Mouse (Mus musculus) limb, embryonic 14.5 days (tissue): ENCODE results near the gene Tmem229a. TPM values are rescaled to one million over a fixed set of nuclear protein-coding genes. Genes with fewer than 3 reads are reported as not detected.

ENCODE experiments used
- ATAC-seq: fragments of 200-750 bp; cut with Nextera tagmentation; 2 replicates; pipeline ENCODE4 v1.8.0; 2017; ENCODE audit warnings: low read depth, moderate number of reproducible peaks, moderate TSS enrichment; ENCODE audit not compliant: low FRiP score
- DNase-seq: peaks from one replicate; pipeline ENCODE4 v3.0.0-alpha.2; 2015; ENCODE audit warnings: low spot score
- H3K27ac ChIP-seq: fragments of 300-500 bp; sonication (generic); replicated peaks from 2 replicates; pipeline ENCODE4 v1.5.1; 2014; ENCODE audit warnings: low read depth, mild to moderate bottlenecking, low read length, moderate library complexity, mixed read lengths
- H3K27me3 ChIP-seq: fragments of 300-500 bp; sonication (generic); 2 replicates; pipeline ENCODE4 v1.6.1; 2014; ENCODE audit warnings: low read length, mixed read lengths; ENCODE audit not compliant: control insufficient read depth, insufficient read depth
- H3K36me3 ChIP-seq: fragments of 300-500 bp; sonication (generic); 2 replicates; pipeline ENCODE4 v1.6.1; 2014; ENCODE audit warnings: mild to moderate bottlenecking, low read length, moderate library complexity, mixed read lengths; ENCODE audit not compliant: control insufficient read depth, insufficient read depth
- H3K4me1 ChIP-seq: fragments of 300-500 bp; sonication (generic); 2 replicates; pipeline ENCODE4 v1.6.1; 2014; ENCODE audit warnings: antibody characterized with exemption, low read length, mixed read lengths; ENCODE audit not compliant: control insufficient read depth, insufficient read depth
- H3K4me2 ChIP-seq: fragments of 300-500 bp; sonication (generic); replicated peaks from 2 replicates; pipeline ENCODE4 v1.6.1; 2014; ENCODE audit warnings: low read depth, mild to moderate bottlenecking, low read length, moderate library complexity; ENCODE audit not compliant: severe bottlenecking
- H3K4me3 ChIP-seq: fragments of 300-500 bp; sonication (generic); replicated peaks from 2 replicates; pipeline ENCODE4 v1.5.1; 2014; ENCODE audit warnings: low read length
- H3K9ac ChIP-seq: fragments of 300-500 bp; sonication (generic); 2 replicates; pipeline ENCODE4 v1.6.1; 2014; ENCODE audit warnings: mild to moderate bottlenecking, low read depth, low read length, moderate library complexity; ENCODE audit not compliant: severe bottlenecking
- H3K9me3 ChIP-seq: fragments of 300-500 bp; sonication (generic); 2 replicates; pipeline ENCODE4 v1.6.1; 2016; ENCODE audit warnings: low read length; ENCODE audit not compliant: control insufficient read depth
- POLR2A ChIP-seq: fragments of 200-500 bp; IDR thresholded peaks from 2 replicates; pipeline ENCODE4 v1.8.0; 2012; ENCODE audit warnings: inconsistent platforms, mild to moderate bottlenecking, moderate library complexity, borderline replicate concordance; ENCODE audit not compliant: insufficient read depth, insufficient read length; ENCODE audit errors: extremely low read depth
- WGBS: fragments of 180-500 bp; shearing (Covaris S2); extraction: QIAGEN DNeasy Blood & Tissue Kit; methylation state at CpG from one replicate; pipeline ENCODE4 v1.1.7; 2014; 5-methylcytosine and 5-hydroxymethylcytosine counted together
- polyA plus RNA-seq, 2 experiments: library from polyadenylated mRNA; depleted of rRNA in 1 of 2; stranded (reverse) in 1 of 2; unstranded in 1 of 2; fragments of >200 nt; fragmentation: Nextera tagmentation in 1 of 2; extraction: Ambion mirVana in 1 of 2; gene quantifications; 2 replicates each; pipeline versions ENCODE4 v1.2.1 to v1.2.3; 2012 to 2014

Gene Tmem229a
- polyA plus RNA-seq, 2 experiments = 0.62 to 0.87 TPM

GRCm38 (mm10) chr6:24954126-24954525 is 2.0 kb downstream of the Tmem229a start:
- H3K27me3 ChIP-seq = peaks cover 15% of the 10 kb centered on the region
- TF ChIP-seq POLR2A = no peak
- H3K4me2 ChIP-seq = no peak overlapping the region
- H3K4me3 ChIP-seq = no peak overlapping the region
- no peak for DNase-seq
- no peaks in the 10 kb centered on the region; the same call in 1 of the 2 replicates for H3K4me1 ChIP-seq
- no peak for ATAC-seq
- H3K9ac ChIP-seq = no peak overlapping the region
- no peaks in the 10 kb centered on the region for H3K36me3 ChIP-seq
- no peaks in the 10 kb centered on the region for H3K9me3 ChIP-seq
- 78% methylated on average over 5 of the region's 5 CpGs for WGBS
- H3K27ac ChIP-seq = no peak overlapping the region

GRCm38 (mm10) chr6:24952341-24952740 is 3.8 kb downstream of the Tmem229a start:
- H3K27me3 ChIP-seq = peaks cover 15% of the 10 kb centered on the region
- no peaks in the 10 kb centered on the region; the same call in 1 of the 2 replicates for H3K4me1 ChIP-seq
- no peak overlapping the region for H3K4me3 ChIP-seq
- DNase-seq = no peak
- H3K9ac ChIP-seq = no peak overlapping the region
- no peaks in the 10 kb centered on the region for H3K9me3 ChIP-seq
- WGBS = 74% methylated on average over 5 of the region's 5 CpGs
- no peaks in the 10 kb centered on the region for H3K36me3 ChIP-seq
- no peak overlapping the region for H3K27ac ChIP-seq
- TF ChIP-seq POLR2A = no peak
- ATAC-seq = no peak
- no peak overlapping the region for H3K4me2 ChIP-seq

- H3K36me3 ChIP-seq = no peaks in the 10 kb centered on the region
- H3K9me3 ChIP-seq = no peaks in the 10 kb centered on the region
- H3K27ac ChIP-seq = no peak overlapping the region
- no peaks in the 10 kb centered on the region; the same call in 1 of the 2 replicates for H3K4me1 ChIP-seq
- H3K4me3 ChIP-seq = no peak overlapping the region
- 88% methylated on average over 2 of the region's 2 CpGs for WGBS
- no peak overlapping the region for H3K4me2 ChIP-seq
- no peak for ATAC-seq
- no peak for TF ChIP-seq POLR2A
- DNase-seq = no peak
- peaks cover 15% of the 10 kb centered on the region for H3K27me3 ChIP-seq
- H3K9ac ChIP-seq = no peak overlapping the region
These were observed 5.4 kb downstream of the Tmem229a start for GRCm38 (mm10) chr6:24950669-24951068.

GRCm38 (mm10) chr6:24925076-24925785 is 30.9 kb downstream of the Tmem229a start:
- Histone ChIP-seq H3K9ac (no peak overlapping the region), H3K9me3 (no peaks in the 10 kb centered on the region), H3K4me2 (no peak overlapping the region), H3K27ac (no peak overlapping the region), H3K36me3 (no peaks in the 10 kb centered on the region), H3K27me3 (no peaks in the 10 kb centered on the region), H3K4me1 (no peaks in the 10 kb centered on the region), H3K4me3 (no peak overlapping the region)
- TF ChIP-seq POLR2A = no peak
- 93% methylated on average over 11 of the region's 11 CpGs for WGBS
- DNase-seq = no peak
- ATAC-seq = no peak

GRCm38 (mm10) chr6:24913591-24913990 is 42.5 kb downstream of the Tmem229a start:
- no peak for TF ChIP-seq POLR2A
- Histone ChIP-seq H3K4me3 (no peak overlapping the region), H3K36me3 (no peaks in the 10 kb centered on the region), H3K4me2 (no peak overlapping the region), H3K27me3 (no peaks in the 10 kb centered on the region), H3K4me1 (no peaks in the 10 kb centered on the region), H3K9ac (no peak overlapping the region), H3K9me3 (no peaks in the 10 kb centered on the region), H3K27ac (no peak overlapping the region)
- no peak for ATAC-seq
- DNase-seq = no peak
- 92% methylated on average over 2 of the region's 2 CpGs for WGBS
